Mouse (Mus musculus) forebrain, embryonic 11.5 days (tissue): ENCODE data around the gene R3hdm4. TPM values are rescaled to one million over a fixed set of nuclear protein-coding genes. Genes with fewer than 3 reads are reported as not detected.
"Not testable (repeated sequence)": the region's sequence is repeated elsewhere in the genome, so short reads cannot be mapped to it uniquely, and the experiment has no call there.

Experiments used
- ATAC-seq: fragments of 200-750 bp; cut with Nextera tagmentation; replicated peaks from 2 replicates; pipeline ENCODE4 v1.8.0; 2017; ENCODE audit warnings: moderate TSS enrichment; ENCODE audit not compliant: low FRiP score
- DNase-seq: peaks from one replicate; pipeline ENCODE4 v3.0.0-alpha.2; 2017; ENCODE audit warnings: low spot score
- H3K27ac ChIP-seq: fragments of 300-500 bp; sonication (generic); 2 replicates; pipeline ENCODE4 v1.5.1; 2014; ENCODE audit warnings: low read depth, low read length
- H3K27me3 ChIP-seq: fragments of 300-500 bp; sonication (generic); 2 replicates; pipeline ENCODE4 v1.6.1; 2014; ENCODE audit warnings: mild to moderate bottlenecking, low read length, mixed read lengths; ENCODE audit not compliant: control insufficient read depth, insufficient read depth
- H3K36me3 ChIP-seq: fragments of 300-500 bp; sonication (generic); 2 replicates; pipeline ENCODE4 v1.6.1; 2014; ENCODE audit warnings: mild to moderate bottlenecking, low read length, moderate library complexity, mixed read lengths; ENCODE audit not compliant: control insufficient read depth, insufficient read depth
- H3K4me1 ChIP-seq: fragments of 300-500 bp; sonication (generic); replicated peaks from 2 replicates; pipeline ENCODE4 v1.6.1; 2014; ENCODE audit warnings: low read length, mixed read lengths; ENCODE audit not compliant: control insufficient read depth, insufficient read depth
- H3K4me2 ChIP-seq: fragments of 300-500 bp; sonication (generic); 2 replicates; pipeline ENCODE4 v1.6.1; 2014; ENCODE audit warnings: low read depth, mild to moderate bottlenecking, low read length, moderate library complexity, mixed read lengths; ENCODE audit not compliant: severe bottlenecking
- H3K4me3 ChIP-seq: fragments of 300-500 bp; sonication (generic); 2 replicates; pipeline ENCODE4 v1.5.1; 2014; ENCODE audit warnings: low read depth, low read length
- H3K9ac ChIP-seq: fragments of 300-500 bp; sonication (generic); 2 replicates; pipeline ENCODE4 v1.6.1; 2014; ENCODE audit warnings: low read length
- H3K9me3 ChIP-seq: fragments of 300-500 bp; sonication (generic); 2 replicates; pipeline ENCODE4 v1.6.1; 2016; ENCODE audit warnings: low read length, mixed read lengths; ENCODE audit not compliant: control insufficient read depth
- WGBS: fragments of 180-500 bp; shearing (Covaris S2); extraction: QIAGEN DNeasy Blood & Tissue Kit; methylation state at CpG from one replicate; pipeline ENCODE4 v1.1.7; 2014; 5-methylcytosine and 5-hydroxymethylcytosine counted together
- polyA plus RNA-seq: library from polyadenylated mRNA; unstranded; fragments of >200 nt; fragmentation: Nextera tagmentation; extraction: Ambion mirVana; gene quantifications from 2 replicates; pipeline ENCODE4 v1.2.1, GENCODE M21; 2014

The R3hdm4 gene
- polyA plus RNA-seq, 1 experiment from 2014 or later = 135 TPM

DNA sequence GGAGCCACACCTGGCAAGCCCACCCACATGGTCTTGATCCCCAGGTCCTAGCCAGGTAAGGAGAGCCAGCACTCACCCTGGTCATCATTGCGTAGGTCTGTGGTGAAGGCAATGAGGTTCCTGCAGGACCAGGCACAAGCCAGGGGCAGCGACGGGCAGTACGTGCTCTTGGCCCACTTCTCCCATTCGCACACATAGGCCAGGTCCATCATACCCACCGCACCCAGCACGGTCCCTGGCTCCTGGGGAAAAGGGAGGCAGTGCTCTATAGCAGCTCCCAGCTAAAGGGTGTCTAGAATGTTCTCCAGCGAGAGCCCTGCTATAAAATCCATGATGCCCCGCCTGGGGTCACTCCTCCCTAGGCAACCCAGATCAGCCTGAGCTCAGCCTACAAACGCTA is 13.6 kb downstream of the R3hdm4 start:
- 95% methylated on average over 10 of the region's 10 CpGs for WGBS
- no peak overlapping the region for H3K4me3 ChIP-seq
- no peak overlapping the region for H3K27ac ChIP-seq
- 0 out of 2 replicates have a peak, but pooled peaks cover 5% of the 10 kb centered on the region for H3K4me1 ChIP-seq
- H3K9me3 ChIP-seq = no peaks in the 10 kb centered on the region
- H3K36me3 ChIP-seq = no peaks in the 10 kb centered on the region; the same call in 1 of the 2 replicates
- H3K9ac ChIP-seq = no peak overlapping the region
- H3K4me2 ChIP-seq = no peak overlapping the region
- peaks cover 11% of the 10 kb centered on the region; the same call in 1 of the 2 replicates for H3K27me3 ChIP-seq
- ATAC-seq (no peak), DNase-seq (no peak)

DNA sequence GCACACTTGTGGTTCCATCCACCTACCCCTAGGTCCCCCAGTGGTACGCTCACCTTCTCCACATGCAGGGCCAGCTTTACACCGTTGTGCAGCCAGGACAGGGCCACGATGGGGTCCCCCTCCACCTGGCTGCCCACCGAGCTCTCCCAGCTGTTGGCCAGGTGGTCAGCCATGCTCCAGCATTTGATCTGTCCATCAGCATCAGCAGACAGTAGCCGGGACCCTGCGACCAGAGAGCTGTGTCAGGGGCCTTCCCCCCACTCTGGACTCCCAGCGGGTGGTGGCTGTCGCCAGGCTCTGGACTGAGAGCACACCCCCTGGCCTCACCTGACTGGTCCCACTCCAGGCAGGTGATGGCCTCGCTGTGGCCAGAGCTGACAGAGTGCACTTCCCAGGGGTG is 14.3 kb downstream of the R3hdm4 start:
- ATAC-seq = no peak
- no peaks in the 10 kb centered on the region for H3K9me3 ChIP-seq
- peaks cover 13% of the 10 kb centered on the region; the same call in 1 of the 2 replicates for H3K27me3 ChIP-seq
- H3K4me2 ChIP-seq = no peak overlapping the region
- 0 out of 2 replicates have a peak, but pooled peaks cover 5% of the 10 kb centered on the region for H3K4me1 ChIP-seq
- no peaks in the 10 kb centered on the region; the same call in 1 of the 2 replicates for H3K36me3 ChIP-seq
- no peak for DNase-seq
- no peak overlapping the region for H3K9ac ChIP-seq
- H3K27ac ChIP-seq = no peak overlapping the region
- no peak overlapping the region for H3K4me3 ChIP-seq
- 96% methylated on average over 9 of the region's 9 CpGs for whole genome bisulfite sequencing

DNA sequence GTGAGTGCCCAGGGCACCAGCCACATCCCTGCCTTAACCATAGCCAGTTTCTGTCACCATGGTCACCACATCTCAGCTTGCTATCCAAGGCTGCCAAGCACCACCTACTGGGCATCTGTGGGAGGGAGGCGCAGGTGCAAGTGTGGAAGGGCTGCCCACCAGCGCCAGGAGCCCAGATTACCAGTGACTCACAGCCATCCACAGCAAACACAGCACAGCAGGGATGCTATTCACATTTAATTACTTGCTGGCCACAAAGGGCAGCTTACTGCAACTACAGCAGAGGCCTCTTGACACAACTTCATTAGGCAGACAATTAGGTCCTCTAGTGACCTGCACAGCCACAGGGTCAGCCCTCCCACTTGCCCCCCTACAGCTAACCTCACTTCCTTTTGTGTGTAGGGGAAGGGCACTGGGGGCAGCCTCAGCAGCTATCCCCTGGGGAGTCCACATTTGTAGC is 20.0 kb downstream of the R3hdm4 start:
- no peaks in the 10 kb centered on the region for H3K9me3 ChIP-seq
- H3K27me3 ChIP-seq = peaks cover 25% of the 10 kb centered on the region; the same call in 1 of the 2 replicates
- 14% methylated on average over 2 of the region's 2 CpGs for WGBS
- H3K4me1 ChIP-seq = peaks cover 7% of the 10 kb centered on the region
- H3K4me3 ChIP-seq = no peak overlapping the region
- H3K36me3 ChIP-seq = peaks cover 2% of the 10 kb centered on the region; the same call in 1 of the 2 replicates
- H3K9ac ChIP-seq = no peak overlapping the region
- DNase-seq (no peak), ATAC-seq (peak; percentile 58)
- no peak overlapping the region for H3K4me2 ChIP-seq
- no peak overlapping the region for H3K27ac ChIP-seq

DNA sequence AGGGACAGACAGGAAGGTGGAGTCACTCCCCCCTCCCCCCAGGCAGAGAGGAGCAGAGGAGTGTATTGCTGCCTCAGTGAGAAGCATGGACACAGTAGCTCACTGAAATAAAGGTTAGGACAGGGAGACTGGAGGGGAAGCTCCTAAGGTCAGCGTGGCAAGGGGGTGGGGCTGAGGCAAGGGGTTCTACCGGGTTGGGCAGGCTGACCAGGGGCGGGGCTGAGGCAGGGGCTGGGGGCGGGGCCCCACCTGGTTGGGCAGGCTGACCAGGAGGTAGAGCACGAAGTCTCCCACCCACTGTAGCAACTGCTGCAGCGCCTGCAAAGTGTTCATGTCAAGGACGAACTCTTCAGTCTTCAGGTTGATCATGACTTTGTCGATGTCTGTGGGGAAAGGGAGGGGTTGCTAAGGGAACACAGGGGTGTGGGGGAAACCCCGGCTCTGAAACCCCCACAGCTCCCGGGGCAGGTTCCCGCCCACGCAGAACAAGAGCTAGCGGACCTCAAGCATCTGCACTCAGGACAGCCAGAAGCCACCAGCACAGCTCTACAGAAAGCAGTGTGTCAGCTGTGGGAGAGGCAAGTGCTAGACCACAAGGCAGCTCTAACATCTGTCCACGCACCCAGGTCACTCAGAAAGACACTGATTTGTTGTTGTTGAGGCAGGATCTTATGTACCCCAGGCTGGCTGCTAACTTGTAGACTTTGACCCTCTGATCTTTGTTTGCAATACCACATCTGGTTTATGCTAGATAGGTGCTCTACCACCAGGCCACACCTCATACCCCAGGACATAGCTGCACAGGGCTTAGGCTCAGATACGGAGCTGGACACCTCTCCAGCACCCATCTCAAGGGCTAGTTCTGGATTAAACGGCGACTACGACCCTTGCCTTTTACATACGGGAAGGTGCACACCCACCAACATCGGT is 23.4 kb downstream of the R3hdm4 start:
- Histone ChIP-seq H3K9ac (no peak overlapping the region), H3K27me3 (peaks cover 17% of the 10 kb centered on the region; the same call in 1 of the 2 replicates), H3K27ac (no peak overlapping the region), H3K9me3 (no peaks in the 10 kb centered on the region), H3K4me1 (peaks cover 7% of the 10 kb centered on the region), H3K36me3 (peaks cover 2% of the 10 kb centered on the region; the same call in 1 of the 2 replicates), H3K4me2 (no peak overlapping the region), H3K4me3 (no peak overlapping the region)
- ATAC-seq (no peak), DNase-seq (no peak)
- 56% methylated on average over 19 of the region's 20 CpGs for WGBS

DNA sequence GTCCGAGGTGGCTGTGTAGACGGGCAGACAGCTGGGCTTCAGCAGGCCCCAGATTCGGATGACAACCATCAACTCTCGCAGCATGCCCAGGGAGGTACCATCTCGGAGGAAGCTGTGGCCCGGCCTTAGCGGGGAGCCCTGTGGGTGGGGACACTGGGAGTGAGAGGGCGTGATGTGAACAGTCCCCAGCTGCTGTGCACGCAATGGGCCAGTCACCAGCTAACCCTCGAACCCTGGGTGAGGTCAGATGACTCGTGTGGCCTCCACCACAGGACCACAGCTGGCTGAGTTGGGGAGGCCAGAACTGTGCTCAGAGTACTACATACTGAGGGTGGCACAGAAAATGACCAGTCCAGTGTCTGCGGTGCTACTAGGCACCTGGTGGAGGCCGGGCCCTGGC is 24.2 kb downstream of the R3hdm4 start:
- H3K4me2 ChIP-seq = no peak overlapping the region
- no peak overlapping the region for H3K27ac ChIP-seq
- H3K4me3 ChIP-seq = no peak overlapping the region
- H3K4me1 ChIP-seq = peaks cover 7% of the 10 kb centered on the region
- H3K36me3 ChIP-seq = peaks cover 2% of the 10 kb centered on the region; the same call in 1 of the 2 replicates
- peaks cover 13% of the 10 kb centered on the region; the same call in 1 of the 2 replicates for H3K27me3 ChIP-seq
- ATAC-seq (no peak), DNase-seq (no peak)
- no peak overlapping the region for H3K9ac ChIP-seq
- no peaks in the 10 kb centered on the region for H3K9me3 ChIP-seq
- WGBS = 89% methylated on average over 13 of the region's 13 CpGs

DNA sequence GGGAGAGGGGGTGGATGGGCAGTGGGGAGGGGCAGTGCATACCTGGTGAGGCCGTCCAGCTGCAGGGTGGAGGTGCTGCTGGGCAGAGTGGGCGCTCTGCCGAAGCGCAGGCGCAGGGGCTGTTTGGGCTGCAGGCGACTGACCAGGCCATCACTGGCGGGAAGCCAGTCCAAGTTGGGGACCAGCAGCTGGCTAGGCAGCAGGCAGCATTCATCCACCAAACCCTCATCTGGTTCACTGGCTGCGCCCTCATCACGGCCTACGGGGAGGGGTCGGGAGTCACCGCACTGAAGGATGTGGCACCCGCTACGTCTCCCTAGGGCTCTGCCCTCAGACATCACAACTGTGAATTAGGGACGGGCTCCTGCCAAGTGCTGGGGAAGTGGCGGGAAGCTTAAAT is 24.7 kb downstream of the R3hdm4 start:
- H3K4me1 ChIP-seq = peaks cover 6% of the 10 kb centered on the region
- no peak overlapping the region for H3K27ac ChIP-seq
- no peak overlapping the region for H3K4me2 ChIP-seq
- no peak overlapping the region for H3K9ac ChIP-seq
- WGBS = 93% methylated on average over 16 of the region's 16 CpGs
- no peak for DNase-seq
- no peak overlapping the region for H3K4me3 ChIP-seq
- peaks cover 2% of the 10 kb centered on the region; the same call in 1 of the 2 replicates for H3K36me3 ChIP-seq
- no peaks in the 10 kb centered on the region for H3K9me3 ChIP-seq
- peaks cover 13% of the 10 kb centered on the region; the same call in 1 of the 2 replicates for H3K27me3 ChIP-seq
- no peak for ATAC-seq

DNA sequence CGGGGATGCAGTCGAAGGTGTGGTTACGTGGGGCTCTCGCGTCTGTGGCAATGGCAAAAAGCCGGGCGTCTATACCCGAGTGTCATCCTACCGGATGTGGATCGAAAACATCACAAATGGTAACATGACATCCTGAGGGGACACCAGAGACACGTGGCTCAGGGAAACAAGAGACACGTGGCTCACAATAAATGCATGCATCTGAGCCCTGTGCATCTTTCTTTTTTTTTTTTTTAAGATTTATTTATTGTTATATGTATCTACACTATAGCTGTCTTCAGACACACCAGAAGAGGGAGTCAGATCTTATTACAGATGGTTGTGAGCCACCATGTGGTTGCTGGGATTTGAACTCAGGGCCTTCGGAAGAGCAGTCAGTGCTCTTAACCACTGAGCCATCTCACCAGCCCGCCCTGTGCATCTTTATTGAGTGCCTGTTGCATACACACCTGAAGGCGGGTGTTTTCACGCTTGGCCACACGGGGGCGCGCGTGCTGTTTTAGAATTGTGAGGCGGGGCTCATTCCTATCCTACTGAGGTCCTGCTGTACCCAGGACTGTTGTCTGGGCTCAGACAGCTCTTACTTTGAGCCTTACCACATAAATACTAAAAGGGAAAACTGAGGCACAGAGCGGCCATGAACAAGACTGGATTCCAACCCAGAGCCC is 28.4 kb downstream of the R3hdm4 start:
- not testable (repeated sequence) for H3K27ac ChIP-seq, H3K4me1 ChIP-seq, H3K9ac ChIP-seq, H3K27me3 ChIP-seq, H3K36me3 ChIP-seq, H3K4me3 ChIP-seq, H3K9me3 ChIP-seq, H3K4me2 ChIP-seq
- peak; percentile 92 for DNase-seq
- 43% methylated on average over 22 of the region's 22 CpGs for WGBS
- ATAC-seq = peak; percentile 65

DNA sequence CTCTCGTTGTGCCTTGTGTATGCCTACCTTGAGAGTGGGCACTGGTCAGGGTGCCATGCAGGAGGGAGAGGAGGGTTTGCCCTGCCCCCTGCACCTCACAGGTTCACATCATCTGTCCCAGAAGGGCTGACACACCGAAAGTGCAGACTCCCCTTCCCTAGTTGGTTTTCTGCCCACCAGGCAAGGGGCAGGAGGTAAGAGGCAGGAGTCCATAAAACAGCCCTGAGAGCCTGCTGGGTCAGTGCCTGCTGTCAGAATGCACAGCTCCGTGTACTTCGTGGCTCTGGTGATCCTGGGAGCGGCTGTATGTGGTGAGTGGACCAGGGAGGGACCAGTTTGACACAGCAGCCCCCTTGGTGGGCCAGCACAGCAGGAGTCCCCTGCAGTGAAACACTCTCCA is 30.3 kb downstream of the R3hdm4 start, which contains the start of gene Cfd:
Cfd (plus strand) TSS at position 184 of the 400 bp plus-strand sequence.
- no peak within 1 kb of the TSS for H3K27ac ChIP-seq
- WGBS = 32% methylated on average over 5 of the region's 5 CpGs
- H3K4me3 ChIP-seq = no peak within 1 kb of the TSS

More for the DNA sequence above, 30.3 kb downstream of the R3hdm4 start, which contains the start of gene Cfd:
- H3K36me3 ChIP-seq = no peaks in the 10 kb centered on the region
- no peak within 1 kb of the TSS for H3K9ac ChIP-seq
- H3K4me1 ChIP-seq = no peaks in the 10 kb centered on the region
- 0 out of 2 replicates have a peak, but pooled peaks cover 2% of the 10 kb centered on the region for H3K27me3 ChIP-seq
- no peaks in the 10 kb centered on the region for H3K9me3 ChIP-seq
- H3K4me2 ChIP-seq = no peak within 1 kb of the TSS
- DNase-seq (no peak), ATAC-seq (no peak)
